Mouse (Mus musculus) regulatory T cell (primary cell): ENCODE measurements around the gene Gbx2.

ENCODE experiments used
- in situ Hi-C: fragments of 300-600 bp; cut with MboI, MseI; formaldehyde crosslinking; loops from one replicate; pipeline ENCODE4 v1.15.1; 2025; ENCODE audit warnings: high pct_unique_total_duplicates

The Gbx2 gene

DNA sequence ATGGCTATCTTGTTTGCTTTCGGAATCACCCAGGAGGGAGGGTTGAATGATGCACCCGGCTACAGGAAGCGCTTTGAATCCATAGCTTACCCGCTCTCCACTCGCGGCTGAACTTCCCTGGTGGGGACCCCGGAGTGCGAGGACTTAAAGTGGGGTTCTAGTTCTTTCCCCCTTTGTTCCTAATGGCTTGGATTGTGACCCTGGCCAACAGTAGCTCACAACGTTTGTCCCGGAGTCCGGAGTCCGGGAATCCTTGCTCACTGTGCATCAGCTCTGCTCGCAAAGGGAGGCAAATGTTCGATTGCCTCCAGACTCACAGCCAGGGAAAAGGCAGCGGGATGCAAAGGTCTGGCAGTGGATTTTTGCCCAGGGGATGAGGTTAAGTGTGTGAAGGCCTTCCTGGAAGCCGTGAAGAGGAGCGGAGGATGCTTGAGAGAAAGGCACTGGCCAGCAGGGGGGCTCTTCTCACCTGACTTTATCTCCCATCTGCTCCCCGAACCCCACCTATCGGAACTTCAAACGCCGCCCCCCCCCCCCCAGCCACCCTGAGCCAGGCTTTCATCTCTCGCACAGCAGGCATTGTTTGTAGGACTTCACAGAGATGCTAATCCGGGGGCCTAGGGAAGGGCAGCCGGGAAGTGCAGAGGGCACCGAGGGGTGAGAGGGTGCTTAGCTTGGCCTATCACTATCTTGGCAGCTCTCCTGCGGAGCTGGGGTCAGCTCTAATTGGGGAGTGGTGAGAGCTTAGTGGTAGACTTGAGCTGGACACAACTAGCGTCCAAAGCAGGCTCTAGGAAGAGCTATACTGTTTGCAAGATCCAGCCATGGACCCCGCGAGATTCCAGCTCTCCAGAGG lies 4.7 kb upstream of the Gbx2 start:
- in situ Hi-C loops = no loop called here

DNA sequence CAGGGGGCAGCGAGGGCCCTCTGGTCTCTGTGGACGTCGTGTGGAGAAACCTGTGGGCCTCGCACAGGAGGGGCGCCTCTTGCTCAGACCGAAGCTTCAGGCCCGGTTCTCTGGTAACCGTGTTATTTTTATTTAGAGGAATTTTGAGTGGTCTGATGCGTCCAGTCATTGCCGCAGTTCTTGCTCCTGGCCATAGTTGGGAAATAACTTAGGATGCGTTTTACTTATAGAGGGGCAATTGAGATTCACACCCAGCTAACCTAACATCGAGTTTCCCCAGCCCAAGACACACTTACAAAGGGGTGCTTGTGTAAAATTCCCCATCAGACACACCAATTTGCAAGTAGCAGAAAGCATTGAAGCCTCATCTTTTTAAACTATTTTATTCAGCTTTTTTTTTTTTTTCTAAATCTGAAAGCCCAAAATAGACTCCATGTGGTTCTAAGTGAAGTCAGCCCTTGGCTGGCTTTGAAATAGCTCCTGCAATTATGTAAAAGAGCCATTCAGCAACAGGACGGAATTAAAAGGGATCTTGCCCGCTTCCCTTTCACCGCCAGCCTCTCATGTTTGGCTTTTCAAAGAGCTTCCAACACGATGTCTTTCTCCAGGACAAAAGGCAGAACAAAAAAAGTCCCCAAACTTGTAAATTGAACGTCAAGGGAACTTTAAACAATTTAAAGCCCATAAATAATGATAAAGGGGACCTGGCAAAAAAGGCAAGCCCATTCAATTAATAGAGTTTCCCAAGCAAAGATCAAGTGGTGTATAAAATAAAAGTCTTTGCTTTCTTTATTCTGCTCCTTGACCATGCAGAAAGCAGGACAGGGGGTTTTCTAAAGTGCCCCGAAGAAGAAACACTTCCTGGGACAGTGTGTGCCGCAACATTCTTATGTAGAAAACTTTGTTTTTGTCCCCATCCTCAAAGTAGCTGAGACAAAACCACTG lies 3.6 kb upstream of the Gbx2 start:
- in situ Hi-C loops = no loop called here

DNA sequence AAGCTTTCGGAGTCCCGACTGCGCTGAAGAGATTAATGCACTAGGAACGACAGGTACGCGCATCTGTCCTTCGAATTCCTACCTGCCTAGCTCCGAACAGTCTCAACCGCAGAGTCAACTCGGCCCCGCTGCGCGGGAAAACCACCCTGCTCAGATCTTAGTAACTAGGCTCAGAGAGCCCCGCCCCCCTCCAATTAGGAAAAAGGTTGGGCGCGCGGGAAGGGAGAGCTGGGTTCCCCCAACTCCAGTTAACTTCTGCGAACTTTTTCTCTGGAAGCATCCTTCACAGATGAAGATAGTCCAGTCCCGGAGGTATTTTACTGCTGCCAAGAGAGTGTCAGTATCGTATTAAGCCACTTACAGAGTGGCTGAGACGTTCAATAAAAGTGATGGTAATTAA lies 2.8 kb upstream of the Gbx2 start:
- in situ Hi-C loops = no loop called here

DNA sequence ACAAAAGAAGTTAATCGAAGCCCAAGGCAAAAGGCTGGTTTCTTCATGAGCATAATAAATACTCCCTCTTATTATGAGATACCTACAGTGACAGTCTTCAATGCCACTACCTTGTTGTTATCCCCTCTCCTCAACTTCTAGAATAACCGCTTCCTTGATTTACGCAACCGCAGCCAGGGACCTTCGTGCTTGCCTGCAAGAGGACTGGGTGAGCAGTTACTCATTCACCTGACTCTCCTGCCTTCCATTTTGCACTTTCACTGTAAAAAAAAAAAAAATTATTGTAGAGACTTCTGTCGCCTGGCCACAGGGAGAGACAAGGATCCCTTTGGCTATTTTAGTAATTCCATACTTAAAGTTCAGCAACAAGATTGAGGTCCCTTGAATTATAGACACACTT lies 2.0 kb upstream of the Gbx2 start:
- in situ Hi-C loops = no loop called here

DNA sequence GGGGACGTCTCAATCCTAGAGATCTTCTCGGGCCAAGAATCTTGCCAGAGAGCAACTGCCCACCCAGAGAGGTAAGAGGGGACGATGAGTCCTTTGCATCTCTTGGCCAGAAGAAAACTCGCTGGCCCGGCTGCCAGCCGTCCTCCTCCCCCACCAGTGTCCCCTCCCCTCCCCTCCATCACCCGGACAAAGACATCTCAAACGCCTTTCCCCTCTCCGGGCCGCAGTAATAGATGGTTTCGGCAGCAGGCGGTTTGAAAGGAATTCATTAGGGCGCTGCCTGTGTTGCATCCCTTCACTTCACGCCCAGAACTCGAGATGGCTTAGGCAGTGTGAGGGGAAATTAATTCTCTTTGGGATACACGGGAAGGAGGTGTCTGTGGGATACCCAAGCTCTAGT lies 1.6 kb upstream of the Gbx2 start:
- in situ Hi-C loops = no loop called here

DNA sequence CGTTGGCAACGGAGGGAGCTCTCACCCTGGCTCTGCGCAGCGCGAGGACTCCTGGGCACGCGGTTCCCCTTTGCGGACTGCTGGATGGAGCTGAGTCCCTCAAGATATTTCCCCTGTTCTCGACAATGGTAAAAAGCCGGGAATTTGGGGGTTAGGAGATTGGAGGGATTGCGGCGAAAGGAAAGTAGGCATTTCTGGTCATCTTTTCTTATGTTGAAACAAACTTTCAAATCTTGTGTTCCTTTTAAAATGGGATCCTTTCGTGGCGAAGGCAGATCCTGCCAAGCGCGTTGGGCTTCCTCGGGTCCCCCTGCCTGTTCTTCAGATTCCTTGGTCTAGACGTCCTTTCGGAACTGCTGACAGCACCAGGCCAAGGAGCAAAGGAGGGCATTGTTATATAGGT lies 1.0 kb upstream of the Gbx2 start:
- in situ Hi-C loops = no loop called here

DNA sequence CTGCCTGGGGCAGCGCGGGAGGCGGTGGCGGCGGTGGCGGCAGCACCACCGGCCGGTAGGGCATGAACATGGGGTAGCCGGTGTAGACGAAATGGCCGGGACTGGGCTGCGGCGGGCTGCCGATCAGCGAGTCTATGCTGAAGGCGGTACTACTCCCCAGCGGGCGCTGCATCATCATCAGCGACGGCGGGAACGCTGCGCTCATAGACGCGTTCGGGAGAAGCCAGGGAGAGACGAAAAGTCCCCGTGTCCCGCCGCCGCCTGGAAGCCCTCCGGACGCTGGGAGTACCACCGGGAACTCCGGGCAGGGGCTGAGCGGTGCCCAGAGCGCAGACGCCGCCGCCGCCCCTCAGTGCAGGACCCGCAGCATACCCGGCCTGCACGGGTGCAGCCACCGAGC lies 428 bp downstream of the Gbx2 start:
- in situ Hi-C loops = no loop called here

DNA sequence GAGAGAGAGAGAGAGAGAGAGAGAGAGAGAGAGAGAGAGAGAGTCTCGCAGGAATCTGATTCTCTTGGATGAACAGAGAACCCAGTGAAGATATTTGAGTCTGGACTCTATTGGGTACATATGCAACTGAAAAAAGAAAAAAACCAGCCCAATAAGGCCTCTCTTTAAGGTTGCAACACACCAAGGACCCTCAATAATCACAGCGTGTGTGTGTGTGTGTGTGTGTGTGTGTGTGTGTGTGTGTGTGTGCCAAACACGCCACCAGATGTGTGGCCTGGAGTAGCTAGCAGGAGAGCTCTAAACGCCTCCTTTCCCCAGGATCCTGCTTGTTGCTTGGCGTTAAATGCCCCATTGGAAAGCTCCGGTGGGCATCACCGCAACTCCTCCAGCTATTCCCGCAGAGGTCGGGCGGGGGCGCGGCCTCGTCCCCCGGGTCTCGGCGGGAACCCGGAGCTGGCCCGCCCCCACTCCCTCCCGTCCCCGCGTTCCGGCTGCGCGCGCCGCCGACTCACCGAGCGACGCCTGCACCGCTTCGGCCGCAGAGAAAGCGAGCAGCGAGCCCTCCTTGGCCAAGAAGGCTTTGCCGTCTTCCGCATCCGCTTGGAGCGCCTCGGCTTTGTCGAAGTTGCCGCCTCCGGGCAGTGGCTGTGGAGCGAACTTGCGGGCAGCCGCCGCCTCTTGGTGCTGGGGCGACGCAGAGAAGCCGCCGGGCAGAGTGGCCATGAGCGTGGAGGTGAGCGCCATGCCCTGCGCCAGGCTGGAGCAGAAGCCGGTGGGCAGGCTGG lies 1.1 kb downstream of the Gbx2 start:
- in situ Hi-C loops = no loop called here

DNA sequence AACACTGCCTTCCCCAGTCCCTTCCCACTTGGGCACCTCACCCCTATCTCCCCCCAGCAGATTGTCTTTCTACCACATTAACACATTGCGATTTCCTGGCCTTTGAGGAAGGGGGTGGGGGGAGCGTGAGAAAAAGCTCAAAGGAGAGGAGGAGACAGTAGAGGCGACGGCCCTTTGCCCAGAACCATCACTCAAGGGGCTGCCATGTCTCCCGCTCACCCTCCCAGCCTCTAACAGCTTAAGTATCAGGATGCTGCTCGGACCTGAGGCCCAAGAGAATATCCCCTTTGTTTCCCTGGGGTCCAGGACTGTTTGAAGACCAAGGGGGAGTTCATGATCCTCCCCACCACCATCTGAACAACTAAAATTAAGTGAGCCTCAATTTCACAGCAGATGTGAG lies 1.8 kb downstream of the Gbx2 start:
- in situ Hi-C loops = no loop called here

DNA sequence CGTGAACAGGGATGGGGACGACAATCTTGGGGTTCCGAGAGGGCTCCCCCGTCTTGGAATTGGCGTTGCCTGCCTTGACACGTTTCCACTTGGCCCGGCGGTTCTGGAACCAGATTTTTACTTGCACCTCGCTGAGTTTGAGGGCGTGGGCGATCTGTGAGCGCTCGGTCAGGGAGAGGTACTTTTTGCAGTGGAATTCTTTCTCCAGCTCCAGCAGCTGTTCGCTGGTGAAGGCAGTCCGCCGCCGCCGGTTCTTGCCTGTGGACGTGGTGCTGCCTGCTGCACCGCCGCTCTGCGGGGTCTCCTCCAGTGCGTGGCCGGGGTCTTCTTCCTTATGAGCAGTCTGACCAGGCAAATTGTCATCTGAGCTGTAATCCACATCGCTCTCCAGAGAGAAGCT lies 2.3 kb downstream of the Gbx2 start:
- in situ Hi-C loops = no loop called here

DNA sequence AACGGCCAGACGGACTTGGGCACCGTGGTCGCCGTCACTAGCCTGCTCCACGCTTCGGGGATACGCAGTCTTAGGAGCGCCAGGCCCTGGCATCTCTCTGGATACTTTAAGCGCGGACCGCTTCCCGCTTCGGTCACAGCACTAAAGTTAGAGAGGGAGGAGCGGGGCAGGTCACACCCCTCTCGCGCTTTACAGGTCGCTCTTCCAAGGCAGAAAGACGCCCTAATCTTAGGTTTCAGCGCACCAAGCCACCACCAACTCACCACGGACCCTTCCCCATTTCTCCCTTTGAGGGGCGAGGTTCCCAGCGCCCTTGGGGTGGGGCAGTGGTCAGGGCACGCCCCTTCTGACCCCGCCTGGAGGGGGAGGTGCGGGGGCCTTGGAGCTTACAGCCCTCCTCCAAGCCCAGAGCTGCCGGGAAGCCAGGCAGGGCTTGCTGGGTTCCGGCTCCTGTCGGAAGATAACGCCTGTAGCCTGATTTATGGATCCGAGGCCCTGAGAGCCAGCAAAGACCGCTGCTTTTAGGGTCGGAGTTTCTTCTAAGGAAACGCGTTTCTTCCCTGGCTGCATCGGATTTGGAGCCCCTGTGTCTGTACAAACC lies 3.8 kb downstream of the Gbx2 start:
- in situ Hi-C loops = no loop called here

DNA sequence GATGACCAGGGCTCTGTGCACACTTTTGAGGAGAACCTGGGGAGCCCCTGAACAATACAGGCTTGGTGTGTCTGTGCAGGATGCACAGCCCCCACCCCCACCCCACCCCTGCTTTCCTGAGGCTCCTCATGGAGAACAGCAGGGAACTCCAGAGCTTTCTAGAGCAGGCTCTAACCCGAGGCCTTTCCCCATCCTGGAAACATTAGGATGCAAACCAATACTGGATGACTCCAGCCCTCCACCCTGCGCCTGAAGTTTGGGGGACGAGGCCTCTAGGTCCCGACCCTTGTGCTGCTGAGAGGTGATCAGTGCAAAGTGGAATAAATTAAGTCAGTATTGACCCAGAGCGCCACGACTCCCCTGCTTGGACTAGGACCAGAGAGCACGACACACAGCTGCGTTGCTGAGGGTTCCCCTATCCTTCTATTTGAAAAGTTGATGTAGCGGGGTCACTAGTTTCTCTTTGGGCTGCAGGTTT lies 4.4 kb downstream of the Gbx2 start:
- in situ Hi-C loops = no loop called here

DNA sequence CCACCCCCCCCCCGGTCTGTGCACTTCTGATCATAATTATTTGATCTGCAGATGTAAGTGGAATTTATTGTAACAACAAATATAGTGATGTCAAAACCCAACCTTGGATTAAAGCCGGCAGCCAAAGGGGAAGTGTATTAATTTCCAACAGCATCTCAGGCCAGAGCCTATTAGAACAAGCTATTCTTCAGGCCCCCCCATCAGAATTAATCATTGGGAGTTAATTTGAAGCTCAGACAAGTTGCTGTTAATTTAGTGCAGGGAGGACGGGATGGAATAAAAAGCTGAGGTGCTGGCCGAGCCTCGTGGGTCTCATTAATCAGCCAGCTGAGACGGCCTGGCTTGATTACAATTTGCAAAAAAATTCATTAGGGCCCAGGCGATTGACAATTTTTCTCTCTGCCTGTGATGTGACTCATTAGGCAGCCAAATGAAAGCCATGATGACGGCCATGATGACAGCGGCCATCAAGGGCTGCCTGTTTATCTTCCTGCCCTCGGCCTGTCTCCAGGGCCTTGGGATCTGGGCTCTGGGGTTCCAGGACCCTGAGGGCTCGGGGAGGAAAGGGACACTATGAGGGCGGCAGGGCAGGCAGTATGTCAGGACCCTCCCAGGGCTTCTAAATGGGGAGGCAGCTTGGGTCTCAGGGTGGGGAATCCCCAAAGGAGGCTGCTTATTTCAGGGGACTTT lies 5.3 kb downstream of the Gbx2 start:
- in situ Hi-C loops = no loop called here

DNA sequence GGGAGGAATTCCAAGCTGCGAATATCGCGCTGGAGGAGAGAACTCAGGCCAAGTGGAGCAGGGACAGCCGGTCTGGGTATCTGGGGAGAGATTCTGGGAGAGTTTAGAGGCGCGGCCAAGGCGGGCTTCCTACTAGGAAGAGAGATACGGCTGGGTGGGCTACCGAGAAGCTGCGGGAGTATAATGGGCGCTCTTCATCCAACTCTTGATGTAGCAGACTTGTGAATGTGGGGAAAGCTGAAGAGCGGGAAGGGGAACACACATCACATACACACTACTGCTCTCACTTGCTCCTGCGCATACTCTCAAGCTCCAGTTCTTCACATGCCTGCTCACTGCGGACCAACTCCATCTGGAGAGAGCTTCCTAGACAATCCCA lies 7.3 kb downstream of the Gbx2 start:
- in situ Hi-C loops = loop anchor here (25.0 kb wide), 1 partner anchor 1736 kb away; no protein-coding TSS in a partner anchor

DNA sequence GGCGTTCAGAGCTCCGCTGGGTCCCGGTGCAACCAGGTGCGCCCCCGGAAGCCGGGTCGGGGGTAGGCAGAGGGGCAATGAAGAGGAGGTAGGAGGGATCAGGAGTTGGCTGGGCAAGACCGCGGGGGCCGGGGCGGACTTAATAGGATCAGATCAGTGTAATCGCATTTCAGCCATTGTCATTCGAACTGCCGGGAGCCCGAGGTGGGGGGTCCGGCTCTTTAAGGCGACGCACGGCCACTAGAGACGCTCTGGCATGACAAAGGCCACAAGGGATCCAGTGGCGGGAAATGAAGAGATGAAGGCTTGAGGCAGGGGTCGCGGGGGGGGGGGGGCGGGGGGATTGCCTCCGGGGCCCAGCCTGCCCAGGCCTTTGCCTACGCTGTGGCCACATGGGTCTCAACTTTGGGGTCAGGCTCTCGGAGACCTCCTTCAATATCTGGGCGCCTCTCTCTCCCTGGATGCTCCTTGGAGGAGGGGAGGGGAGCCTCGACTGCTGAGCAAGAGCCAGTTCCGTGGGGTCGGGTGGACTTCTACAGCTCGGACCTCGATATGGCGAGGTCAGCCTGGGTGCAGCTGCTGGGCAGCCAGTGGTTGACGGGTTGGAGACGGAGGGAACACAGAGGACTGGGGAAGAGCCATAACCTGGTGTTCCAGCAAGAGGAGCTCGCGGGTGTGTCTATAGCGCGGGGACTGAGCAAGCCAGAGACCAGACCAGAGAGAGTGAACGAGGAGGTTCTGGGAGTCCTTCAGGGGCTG lies 7.9 kb downstream of the Gbx2 start:
- in situ Hi-C loops = loop anchor here (25.0 kb wide), 1 partner anchor 1736 kb away; no protein-coding TSS in a partner anchor

DNA sequence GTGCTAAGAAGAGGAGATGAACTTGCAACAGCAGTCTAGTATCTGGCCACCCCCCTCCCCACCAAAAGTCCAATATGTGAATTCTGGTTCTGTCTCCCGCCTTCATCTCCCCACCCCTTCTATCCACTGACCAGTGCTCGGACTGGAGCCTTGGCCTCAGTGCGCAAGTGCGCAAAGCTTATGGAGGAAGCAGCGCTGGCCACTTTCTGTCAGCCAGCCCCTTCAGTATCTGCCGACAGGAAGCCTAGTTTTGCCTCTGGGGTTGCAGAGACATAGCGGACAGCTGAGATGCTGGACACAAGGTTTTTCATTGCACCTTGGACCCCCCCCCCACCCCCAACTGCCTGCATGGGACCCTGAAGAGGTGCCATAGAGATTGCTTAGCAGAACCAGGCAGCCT lies 8.7 kb downstream of the Gbx2 start:
- in situ Hi-C loops = loop anchor here (25.0 kb wide), 1 partner anchor 1735 kb away; no protein-coding TSS in a partner anchor

DNA sequence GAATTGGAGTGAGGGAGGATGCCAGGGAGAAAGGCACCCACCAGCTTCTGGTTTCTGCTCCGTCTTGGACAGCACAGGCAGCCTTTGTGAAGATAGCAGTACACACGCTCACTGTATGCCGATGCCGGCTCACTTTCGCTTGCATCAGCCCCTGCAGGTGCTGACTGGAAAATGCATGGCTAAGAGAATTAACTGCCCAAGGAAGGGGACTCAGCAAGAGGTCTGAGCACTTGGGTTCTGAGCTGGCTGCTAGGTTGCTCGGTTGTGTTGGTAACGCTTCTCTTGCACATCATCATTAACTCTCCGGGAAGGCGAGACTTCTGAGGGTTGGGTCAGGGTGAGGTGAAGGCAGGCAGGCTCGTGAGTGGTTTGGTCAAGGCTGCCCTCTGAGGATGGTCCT lies 9.2 kb downstream of the Gbx2 start:
- in situ Hi-C loops = loop anchor here (25.0 kb wide), 1 partner anchor 1735 kb away; no protein-coding TSS in a partner anchor

DNA sequence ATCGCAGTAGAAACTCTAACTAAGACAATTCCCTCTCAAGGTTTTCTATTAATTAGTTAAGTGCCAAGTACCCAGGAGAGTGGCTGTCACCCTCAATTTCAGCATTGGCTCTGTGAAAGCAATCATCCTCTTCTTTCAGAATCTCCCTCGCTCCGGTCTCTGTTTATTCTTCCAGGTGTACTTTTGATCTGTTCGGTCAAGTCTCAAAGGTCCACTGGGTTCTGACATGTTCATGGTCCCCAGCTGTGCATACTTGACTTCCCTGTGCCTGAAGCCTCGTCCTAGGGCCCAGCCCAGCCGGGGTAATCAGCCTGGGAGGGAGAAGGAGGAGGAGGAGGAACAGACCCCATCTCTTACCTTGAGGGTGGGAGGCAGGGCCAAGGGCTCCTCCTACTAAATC lies 11.8 kb downstream of the Gbx2 start:
- in situ Hi-C loops = loop anchor here (25.0 kb wide), 1 partner anchor 1732 kb away; no protein-coding TSS in a partner anchor

DNA sequence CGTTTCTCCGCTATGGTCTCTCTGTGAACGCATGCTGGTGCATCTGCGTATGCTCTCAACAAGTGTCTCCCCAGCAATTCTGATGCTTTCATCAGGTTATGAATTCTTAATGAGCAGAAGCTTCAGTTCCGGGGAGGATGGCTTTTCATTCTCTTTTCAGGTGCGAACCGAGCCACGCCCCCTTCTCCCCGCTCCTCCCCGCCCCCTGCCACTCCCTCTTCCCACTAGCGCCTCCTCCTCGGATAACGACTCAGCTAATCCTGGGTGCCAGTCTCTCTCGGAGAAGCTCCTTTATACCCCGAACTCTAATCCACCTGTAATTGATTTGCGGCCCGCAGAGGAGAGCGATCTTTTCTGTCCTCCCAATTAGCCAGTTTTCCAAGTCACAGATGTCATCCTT lies 12.9 kb downstream of the Gbx2 start:
- in situ Hi-C loops = loop anchor here (25.0 kb wide), 1 partner anchor 1731 kb away; no protein-coding TSS in a partner anchor

DNA sequence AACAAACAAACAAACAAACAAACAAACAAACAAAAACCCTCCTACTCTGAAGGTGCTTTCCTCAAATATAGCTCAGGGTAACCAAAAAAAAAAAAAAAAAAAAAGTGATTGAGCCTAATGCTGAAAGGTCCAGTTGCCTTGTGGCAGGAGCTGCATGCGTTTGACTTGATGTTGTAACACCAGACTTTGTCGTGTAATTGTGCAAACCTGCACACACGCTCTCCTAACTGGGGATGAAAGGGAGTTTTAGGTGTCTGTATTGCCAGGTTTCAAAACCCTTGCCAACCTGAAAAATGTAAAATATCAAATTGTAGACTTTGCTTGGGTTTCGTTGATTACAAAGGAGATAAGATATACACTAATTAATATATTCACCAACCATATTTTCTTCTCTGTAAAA lies 17.4 kb downstream of the Gbx2 start:
- in situ Hi-C loops = loop anchor here (25.0 kb wide), 1 partner anchor 1726 kb away; no protein-coding TSS in a partner anchor
